Mouse (Mus musculus) liver, postnatal 0 days (tissue): ENCODE data around the gene Map4k4.

Source experiments
- CTCF ChIP-seq: sonication (generic); IDR thresholded peaks from 2 replicates; pipeline ENCODE4 v1.5.1; 2016; ENCODE audit warnings: antibody characterized with exemption, low read depth
- EP300 ChIP-seq: IDR thresholded peaks from 2 replicates; pipeline ENCODE4 v1.6.1; 2016; ENCODE audit warnings: antibody characterized with exemption, low read depth, mild to moderate bottlenecking

GRCm38 (mm10) chr1:39889973-39890372 lies 10.7 kb upstream of the Map4k4 start:
- TF ChIP-seq CTCF: no peak
- no peak for TF ChIP-seq EP300
